Mouse (Mus musculus) thymus, adult 2 months (tissue): ENCODE results near the gene Lpcat3.

ENCODE experiments used
- CTCF ChIP-seq: fragments of 200-500 bp; IDR thresholded peaks from 2 replicates; pipeline ENCODE4 v1.5.1; 2012; ENCODE audit warnings: mild to moderate bottlenecking, control low read depth, low read length, moderate library complexity, borderline replicate concordance; ENCODE audit not compliant: control insufficient read depth, poor library complexity, insufficient read depth; ENCODE audit errors: extremely low read depth
- POLR2A ChIP-seq: fragments of 200-500 bp; IDR thresholded peaks from 2 replicates; pipeline ENCODE4 v1.6.1; 2012; ENCODE audit warnings: mild to moderate bottlenecking, low read length, control low read depth, moderate library complexity; ENCODE audit not compliant: control insufficient read depth, poor library complexity, insufficient read depth; ENCODE audit errors: extremely low read depth

GRCm38 (mm10) chr6:124743647-124744046 is 80.8 kb downstream of the Lpcat3 start:
- TF ChIP-seq CTCF (no peak), POLR2A (no peak)
